Mouse (Mus musculus): ENCODE data around the gene Flt1. TPM values are rescaled to one million over a fixed set of nuclear protein-coding genes. Genes with fewer than 3 reads are reported as not detected.
"Not testable (repeated sequence)": the region's sequence is repeated elsewhere in the genome, so short reads cannot be mapped to it uniquely, and the experiment has no call there.

Gene Flt1
- polyA plus RNA-seq, 1 experiment from 2014 or later, result 0.03 TPM

DNA sequence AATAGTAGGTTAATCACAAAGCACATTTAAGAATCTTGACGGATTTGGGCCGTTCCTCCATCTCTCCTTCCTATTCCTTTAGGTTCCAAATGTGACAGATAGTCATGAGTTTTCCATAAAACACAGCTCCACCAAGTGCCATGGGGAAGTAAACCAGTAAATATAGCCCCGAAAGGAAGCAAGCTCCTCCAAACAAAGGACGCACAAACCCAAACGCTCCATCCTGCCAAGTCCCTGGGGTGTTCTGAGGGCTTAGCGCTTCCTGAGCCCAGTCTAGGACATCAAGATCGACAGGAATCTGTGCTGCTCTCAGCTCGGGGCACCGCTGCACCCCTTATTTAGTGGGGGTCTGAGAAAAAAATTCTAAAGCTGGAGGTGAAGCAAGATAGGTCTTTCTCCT lies 141.2 kb downstream of the Flt1 start:
- no peaks in the 10 kb centered on the region for H3K36me3 ChIP-seq (ENCODE audit: inconsistent target)
- no peak overlapping the region for H3K4me3 ChIP-seq (ENCODE audit: inconsistent target)
- no peaks in the 10 kb centered on the region for H3K79me2 ChIP-seq (ENCODE audit: inconsistent target)
- WGBS (ENCODE audit: missing documents), result 48% methylated on average over 9 of the region's 9 CpGs
- no peak overlapping the region for H3K27ac ChIP-seq

GRCm38 (mm10) chr5:147583702-147584298 lies 142.0 kb downstream of the Flt1 start:
- H3K4me3 ChIP-seq (ENCODE audit: inconsistent target), result no peak overlapping the region
- no peaks in the 10 kb centered on the region for H3K79me2 ChIP-seq (ENCODE audit: inconsistent target)
- H3K36me3 ChIP-seq (ENCODE audit: inconsistent target), result no peaks in the 10 kb centered on the region
- 8% methylated on average over 14 of the region's 14 CpGs for WGBS (ENCODE audit: missing documents)
- no peak overlapping the region for H3K27ac ChIP-seq

GRCm38 (mm10) chr5:147580181-147580580 lies 145.6 kb downstream of the Flt1 start:
- Histone ChIP-seq H3K36me3 (ENCODE audit: inconsistent target) (no peaks in the 10 kb centered on the region), H3K4me3 (ENCODE audit: inconsistent target) (no peak overlapping the region), H3K79me2 (ENCODE audit: inconsistent target) (no peaks in the 10 kb centered on the region), H3K27ac (no peak overlapping the region)
- WGBS (ENCODE audit: missing documents), result 84% methylated on average over 13 of the region's 13 CpGs

GRCm38 (mm10) chr5:147579691-147580090 lies 146.1 kb downstream of the Flt1 start:
- WGBS (ENCODE audit: missing documents), result 96% methylated on average over 8 of the region's 8 CpGs
- H3K79me2 ChIP-seq (ENCODE audit: inconsistent target), result no peaks in the 10 kb centered on the region
- no peaks in the 10 kb centered on the region for H3K36me3 ChIP-seq (ENCODE audit: inconsistent target)
- no peak overlapping the region for H3K4me3 ChIP-seq (ENCODE audit: inconsistent target)
- H3K27ac ChIP-seq, result no peak overlapping the region

DNA sequence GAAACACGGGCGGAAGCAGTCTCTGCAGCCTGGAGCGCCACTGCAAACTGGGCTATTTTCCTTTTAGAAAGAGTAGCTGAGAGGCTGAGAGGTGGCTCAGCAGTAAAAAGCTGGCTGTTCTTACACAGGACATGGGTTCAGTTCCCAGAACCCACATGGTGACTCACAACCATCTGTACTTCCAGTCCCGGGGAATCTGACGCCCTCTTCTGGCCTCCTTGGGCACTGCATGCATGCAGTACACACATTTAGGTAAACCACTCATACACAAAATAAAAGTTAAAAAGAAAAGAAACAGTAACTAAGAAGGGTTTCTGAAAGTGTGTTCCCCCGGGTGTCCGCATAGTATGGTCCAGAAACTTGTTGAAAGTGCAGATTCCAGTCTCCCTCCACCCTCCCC lies 146.7 kb downstream of the Flt1 start:
- Histone ChIP-seq H3K27ac (no peak overlapping the region), H3K4me3 (ENCODE audit: inconsistent target) (no peak overlapping the region), H3K79me2 (ENCODE audit: inconsistent target) (no peaks in the 10 kb centered on the region), H3K36me3 (ENCODE audit: inconsistent target) (no peaks in the 10 kb centered on the region)
- 91% methylated on average over 7 of the region's 7 CpGs for WGBS (ENCODE audit: missing documents)

DNA sequence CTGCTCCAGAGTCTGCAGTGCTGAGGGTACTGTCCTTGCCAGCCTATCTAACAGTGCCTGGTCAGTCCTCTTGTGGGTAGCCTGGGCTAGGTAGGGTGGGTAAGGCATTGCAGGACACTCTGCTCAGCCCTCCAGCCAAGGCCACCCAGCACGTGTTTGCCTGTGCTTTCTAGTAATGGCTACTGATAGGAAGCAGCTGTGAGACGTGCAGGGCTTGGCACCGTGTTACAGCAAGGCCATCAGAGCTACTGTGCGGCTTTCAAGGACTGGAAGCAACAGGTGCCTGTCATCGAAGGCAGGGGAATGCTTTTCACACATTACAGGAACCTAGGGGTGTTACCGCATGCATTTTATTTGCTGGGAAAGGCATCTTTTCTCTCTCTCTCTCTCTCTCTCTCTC lies 148.8 kb downstream of the Flt1 start:
- no peaks in the 10 kb centered on the region for H3K36me3 ChIP-seq (ENCODE audit: inconsistent target)
- no peak overlapping the region for H3K4me3 ChIP-seq (ENCODE audit: inconsistent target)
- 77% methylated on average over 6 of the region's 6 CpGs for WGBS (ENCODE audit: missing documents)
- H3K79me2 ChIP-seq (ENCODE audit: inconsistent target), result no peaks in the 10 kb centered on the region
- no peak overlapping the region for H3K27ac ChIP-seq

GRCm38 (mm10) chr5:147574517-147574916 lies 151.3 kb downstream of the Flt1 start:
- WGBS (ENCODE audit: missing documents), result 14% methylated on average over 7 of the region's 8 CpGs
- Histone ChIP-seq H3K79me2 (ENCODE audit: inconsistent target) (no peaks in the 10 kb centered on the region), H3K4me3 (ENCODE audit: inconsistent target) (no peak overlapping the region), H3K27ac (no peak overlapping the region), H3K36me3 (ENCODE audit: inconsistent target) (no peaks in the 10 kb centered on the region)

- Histone ChIP-seq H3K27ac (no peak overlapping the region), H3K36me3 (ENCODE audit: inconsistent target) (no peaks in the 10 kb centered on the region), H3K4me3 (ENCODE audit: inconsistent target) (no peak overlapping the region), H3K79me2 (ENCODE audit: inconsistent target) (no peaks in the 10 kb centered on the region)
- 100% methylated on average over 1 of the region's 1 CpGs for WGBS (ENCODE audit: missing documents)
These were observed 152.3 kb downstream of the Flt1 start for GRCm38 (mm10) chr5:147573555-147573954.

GRCm38 (mm10) chr5:147572695-147573094 lies 153.1 kb downstream of the Flt1 start:
- 73% methylated on average over 7 of the region's 7 CpGs for WGBS (ENCODE audit: missing documents)
- H3K79me2 ChIP-seq (ENCODE audit: inconsistent target), result no peaks in the 10 kb centered on the region
- no peak overlapping the region for H3K27ac ChIP-seq
- H3K4me3 ChIP-seq (ENCODE audit: inconsistent target), result no peak overlapping the region
- H3K36me3 ChIP-seq (ENCODE audit: inconsistent target), result no peaks in the 10 kb centered on the region

- WGBS (ENCODE audit: missing documents), result 93% methylated on average over 7 of the region's 7 CpGs
- Histone ChIP-seq H3K27ac (no peak overlapping the region), H3K36me3 (ENCODE audit: inconsistent target) (no peaks in the 10 kb centered on the region), H3K79me2 (ENCODE audit: inconsistent target) (no peaks in the 10 kb centered on the region), H3K4me3 (ENCODE audit: inconsistent target) (no peak overlapping the region)
These were observed 159.5 kb downstream of the Flt1 start for GRCm38 (mm10) chr5:147566335-147566734.

DNA sequence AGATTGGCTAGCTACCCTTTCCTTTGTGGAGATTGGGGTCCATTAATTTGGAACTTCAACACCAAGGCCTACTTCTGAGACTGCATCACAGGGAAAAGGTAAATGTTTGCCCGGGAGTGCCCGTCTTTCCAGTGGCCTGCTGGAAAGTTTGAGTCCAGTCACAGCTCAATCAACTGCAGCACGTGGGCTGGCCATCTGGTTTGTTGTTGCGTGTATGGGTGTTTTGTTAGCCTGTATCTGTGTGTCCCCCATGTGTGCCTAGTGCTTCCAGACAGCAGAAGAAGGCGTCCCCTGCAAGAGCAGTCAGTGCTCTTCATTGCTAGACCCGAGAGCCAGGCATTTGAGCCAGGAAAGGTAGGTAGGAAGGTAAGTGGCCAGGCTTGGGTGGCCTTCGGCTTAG lies 160.4 kb downstream of the Flt1 start:
- H3K36me3 ChIP-seq (ENCODE audit: inconsistent target), result no peaks in the 10 kb centered on the region
- no peaks in the 10 kb centered on the region for H3K79me2 ChIP-seq (ENCODE audit: inconsistent target)
- H3K27ac ChIP-seq, result no peak overlapping the region
- H3K4me3 ChIP-seq (ENCODE audit: inconsistent target), result no peak overlapping the region
- WGBS (ENCODE audit: missing documents), result 92% methylated on average over 7 of the region's 7 CpGs

GRCm38 (mm10) chr5:147564140-147564590 lies 161.6 kb downstream of the Flt1 start:
- Histone ChIP-seq H3K27ac (no peak overlapping the region), H3K79me2 (ENCODE audit: inconsistent target) (no peaks in the 10 kb centered on the region), H3K36me3 (ENCODE audit: inconsistent target) (no peaks in the 10 kb centered on the region), H3K4me3 (ENCODE audit: inconsistent target) (no peak overlapping the region)
- 20% methylated on average over 16 of the region's 16 CpGs for WGBS (ENCODE audit: missing documents)

- H3K27ac ChIP-seq, result no peak overlapping the region
- WGBS (ENCODE audit: missing documents), result 71% methylated on average over 18 of the region's 18 CpGs
- no peak overlapping the region for H3K4me3 ChIP-seq (ENCODE audit: inconsistent target)
- no peaks in the 10 kb centered on the region for H3K36me3 ChIP-seq (ENCODE audit: inconsistent target)
- H3K79me2 ChIP-seq (ENCODE audit: inconsistent target), result no peaks in the 10 kb centered on the region
These were observed 162.2 kb downstream of the Flt1 start for GRCm38 (mm10) chr5:147563511-147564139.

DNA sequence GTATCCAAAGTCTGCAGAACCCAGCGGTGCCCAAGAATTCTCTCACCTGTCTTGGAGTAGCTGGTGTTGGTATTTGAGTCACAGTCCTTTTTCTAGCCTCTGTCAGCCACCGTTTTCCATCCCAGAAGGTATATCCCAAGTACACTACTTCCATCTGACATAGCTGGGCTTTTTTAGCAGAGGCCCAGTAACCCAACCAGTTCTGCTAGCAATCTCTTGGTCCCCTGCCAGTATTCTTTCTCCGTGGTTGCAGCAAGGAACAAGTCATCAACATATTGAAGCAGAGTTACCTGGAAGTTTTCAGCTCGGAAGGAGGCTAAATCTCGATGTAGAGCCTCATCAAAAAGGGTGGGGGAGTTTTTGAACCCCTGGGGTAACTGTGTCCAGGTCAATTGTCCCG lies 168.2 kb downstream of the Flt1 start:
- not testable (repeated sequence) for H3K79me2 ChIP-seq (ENCODE audit: inconsistent target); H3K4me3 ChIP-seq (ENCODE audit: inconsistent target); H3K27ac ChIP-seq; H3K36me3 ChIP-seq (ENCODE audit: inconsistent target)
- 57% methylated on average over 2 of the region's 6 CpGs for WGBS (ENCODE audit: missing documents)

GRCm38 (mm10) chr5:147551879-147552627 lies 173.8 kb downstream of the Flt1 start:
- Histone ChIP-seq H3K27ac (no peak overlapping the region), H3K4me3 (ENCODE audit: inconsistent target) (no peak overlapping the region), H3K36me3 (ENCODE audit: inconsistent target) (peaks cover 30% of the 10 kb centered on the region), H3K79me2 (ENCODE audit: inconsistent target) (no peaks in the 10 kb centered on the region)
- WGBS (ENCODE audit: missing documents), result 84% methylated on average over 12 of the region's 13 CpGs

Data from macrophage (primary cell).